Mouse (Mus musculus) myocyte (in vitro differentiated cells): ENCODE measurements around the gene Obp2b. TPM values are rescaled to one million over a fixed set of nuclear protein-coding genes. Genes with fewer than 3 reads are reported as not detected.

ENCODE experiments used
- H3K27me3 ChIP-seq: one replicate; pipeline ENCODE4 v1.6.1; 2011; ENCODE audit not compliant: control insufficient read depth, insufficient read depth, insufficient read length
- H3K36me3 ChIP-seq: one replicate; pipeline ENCODE4 v1.6.1; 2011; ENCODE audit not compliant: control insufficient read depth, insufficient read depth
- H3K4me2 ChIP-seq: one replicate; pipeline ENCODE4 v1.6.1; 2011; ENCODE audit warnings: low read depth, control low read depth
- H3K4me3 ChIP-seq: one replicate; pipeline ENCODE4 v1.5.1; 2011; ENCODE audit warnings: mild to moderate bottlenecking, control low read depth, moderate library complexity
- H3K79me2 ChIP-seq: one replicate; pipeline ENCODE4 v1.6.1; 2011; ENCODE audit not compliant: control insufficient read depth, insufficient read depth
- H3ac ChIP-seq: one replicate; pipeline ENCODE4 v1.6.1; 2011; ENCODE audit not compliant: control insufficient read depth, insufficient read length
- CEBPB ChIP-seq: IDR thresholded peaks from 2 replicates; pipeline ENCODE4 v1.6.1; 2011; ENCODE audit warnings: mild to moderate bottlenecking, moderate library complexity; ENCODE audit not compliant: poor library complexity, insufficient read depth, severe bottlenecking
- E2F4 ChIP-seq: IDR thresholded peaks from one replicate; pipeline ENCODE4 v1.6.1; 2011; ENCODE audit warnings: mild to moderate bottlenecking, control low read depth, moderate library complexity; ENCODE audit not compliant: insufficient read depth
- MAX ChIP-seq: IDR thresholded peaks from one replicate; pipeline ENCODE4 v1.6.1; 2011; ENCODE audit warnings: low read depth, mild to moderate bottlenecking, control low read depth
- MYOD1 ChIP-seq, 3 experiments: IDR thresholded peaks; one replicate each; pipeline ENCODE4 v1.6.1; 2011; ENCODE audit warnings: control low read depth in 2 of 3, low read depth in 2 of 3, mild to moderate bottlenecking in 2 of 3, moderate library complexity in 1 of 3; ENCODE audit not compliant: insufficient read length in 2 of 3, control insufficient read depth in 1 of 3
- MYOG ChIP-seq, 3 experiments: IDR thresholded peaks; one replicate each; pipeline ENCODE4 v1.6.1; 2011; ENCODE audit warnings: control low read depth in 2 of 3, low read depth in 2 of 3, mild to moderate bottlenecking in 2 of 3; ENCODE audit not compliant: insufficient read length in 2 of 3, control insufficient read depth in 1 of 3, insufficient read depth in 1 of 3
- POLR2A ChIP-seq: IDR thresholded peaks from one replicate; pipeline ENCODE4 v1.6.1; 2011; ENCODE audit warnings: low read depth, mild to moderate bottlenecking, control low read depth, moderate library complexity; ENCODE audit not compliant: insufficient read length
- POLR2AphosphoS2 ChIP-seq: IDR thresholded peaks from one replicate; pipeline ENCODE4 v1.6.1; 2011; ENCODE audit warnings: low read depth, control low read depth; ENCODE audit not compliant: insufficient read length
- REST ChIP-seq: IDR thresholded peaks from one replicate; pipeline ENCODE4 v1.6.1; 2011; ENCODE audit warnings: mild to moderate bottlenecking, control low read depth, moderate library complexity; ENCODE audit not compliant: insufficient read depth, insufficient read length
- SRF ChIP-seq: IDR thresholded peaks from one replicate; pipeline ENCODE4 v1.6.1; 2011; ENCODE audit warnings: low read depth; ENCODE audit not compliant: control insufficient read depth, insufficient read length
- TCF12 ChIP-seq: IDR thresholded peaks from one replicate; pipeline ENCODE4 v1.6.1; 2011; ENCODE audit warnings: mild to moderate bottlenecking, control low read depth; ENCODE audit not compliant: poor library complexity, insufficient read depth, severe bottlenecking
- TCF3 ChIP-seq: IDR thresholded peaks from one replicate; pipeline ENCODE4 v1.6.1; 2011; ENCODE audit warnings: low read depth, control low read depth; ENCODE audit not compliant: insufficient read length
- USF1 ChIP-seq: IDR thresholded peaks from one replicate; pipeline ENCODE4 v1.6.1; 2011; ENCODE audit warnings: low read depth, mild to moderate bottlenecking, control low read depth, moderate library complexity
- polyA plus RNA-seq: library from polyadenylated mRNA; unstranded; fragments of >200 nt; fragmentation: generic; extraction: Trizol; gene quantifications from one replicate; pipeline ENCODE4 v1.2.1, GENCODE M21; 2012; ENCODE audit warnings: missing spikeins

Gene Obp2b
- polyA plus RNA-seq, 1 experiment = not detected

GRCm38 (mm10) chr2:25789092-25789491, 52.3 kb downstream of the Obp2b start:
- H3K4me2 ChIP-seq = no peak overlapping the region
- no peak overlapping the region for H3ac ChIP-seq
- H3K79me2 ChIP-seq = no peaks in the 10 kb centered on the region
- H3K4me3 ChIP-seq = no peak overlapping the region
- TF ChIP-seq MYOG (IDR thresholded peaks at IDR 0.05; ENCODE audit: control insufficient read depth in 1 of 3, insufficient read depth in 1 of 3, insufficient read length in 2 of 3, low read depth in 2 of 3) (no peak), TCF12 (no peak), POLR2A (no peak), REST (no peak), POLR2AphosphoS2 (no peak), CEBPB (no peak), MYOD1 (IDR thresholded peaks at IDR 0.05; ENCODE audit: control insufficient read depth in 1 of 3, insufficient read length in 2 of 3, low read depth in 2 of 3) (no peak), MAX (no peak), E2F4 (no peak), TCF3 (no peak), USF1 (no peak), SRF (no peak)
- H3K27me3 ChIP-seq = no peaks in the 10 kb centered on the region
- no peaks in the 10 kb centered on the region for H3K36me3 ChIP-seq

Other genes starting within 250 kb of the Obp2b start
- gene Lcn12, start 243.1 kb upstream of the Obp2b start, polyA plus RNA-seq = not detected
- 53.6 TPM for gene Fbxw5, start 236.3 kb upstream of the Obp2b start, polyA plus RNA-seq
- 0.74 TPM for gene C8g, start 235.3 kb upstream of the Obp2b start, polyA plus RNA-seq
- gene Traf2, start 190.1 kb upstream of the Obp2b start, polyA plus RNA-seq = 40.4 TPM
- gene Edf1, start 179.2 kb upstream of the Obp2b start, polyA plus RNA-seq = 513 TPM
- 8.7 TPM for gene Mamdc4, start 162.2 kb upstream of the Obp2b start, polyA plus RNA-seq
- gene Phpt1, start 161.8 kb upstream of the Obp2b start, polyA plus RNA-seq = 108 TPM
- gene Ajm1, start 155.3 kb upstream of the Obp2b start, polyA plus RNA-seq = 1.0 TPM
- 76.5 TPM for gene Rabl6, start 128.5 kb upstream of the Obp2b start, polyA plus RNA-seq
- gene Ccdc183, start 119.3 kb upstream of the Obp2b start, polyA plus RNA-seq = 0.13 TPM
- 32.6 TPM for gene Tmem141, start 115.0 kb upstream of the Obp2b start, polyA plus RNA-seq
- gene Fcna, start 109.0 kb upstream of the Obp2b start, polyA plus RNA-seq = 0.10 TPM
- gene Lcn8, start 83.9 kb upstream of the Obp2b start, polyA plus RNA-seq = not detected
- gene Lcn5, start 79.1 kb upstream of the Obp2b start, polyA plus RNA-seq = not detected
- gene Lcn6, start 60.2 kb upstream of the Obp2b start, polyA plus RNA-seq = not detected
- not detected for gene Lcn10, start 54.3 kb upstream of the Obp2b start, polyA plus RNA-seq
- not detected for gene Obp2a, start 37.0 kb upstream of the Obp2b start, polyA plus RNA-seq
- 0.31 TPM for gene Bmyc, start 30.3 kb upstream of the Obp2b start, polyA plus RNA-seq
- gene Lcn3, start 28.6 kb downstream of the Obp2b start, polyA plus RNA-seq = not detected
- gene Lcn11, start 40.0 kb downstream of the Obp2b start, polyA plus RNA-seq = not detected
- 0.17 TPM for gene Gm13539, start 45.2 kb downstream of the Obp2b start, polyA plus RNA-seq
- gene Glt6d1, start 78.8 kb downstream of the Obp2b start, polyA plus RNA-seq = not detected
- gene Lcn9, start 86.1 kb downstream of the Obp2b start, polyA plus RNA-seq = not detected
- not detected for gene Sohlh1, start 110.2 kb downstream of the Obp2b start, polyA plus RNA-seq
- not detected for gene Kcnt1, start 126.7 kb downstream of the Obp2b start, polyA plus RNA-seq
- gene Camsap1, start 246.3 kb downstream of the Obp2b start, polyA plus RNA-seq = 12.1 TPM